Mouse (Mus musculus) brain, embryonic 14.5 days (tissue): ENCODE results near the gene Sipa1l3.

ENCODE experiments used
- CTCF ChIP-seq: fragments of 200-500 bp; IDR thresholded peaks from 2 replicates; pipeline ENCODE4 v1.5.1; 2012; ENCODE audit warnings: inconsistent platforms, mild to moderate bottlenecking, moderate library complexity, borderline replicate concordance; ENCODE audit not compliant: insufficient read depth, insufficient read length; ENCODE audit errors: extremely low read depth
- POLR2A ChIP-seq: fragments of 200-500 bp; IDR thresholded peaks from 2 replicates; pipeline ENCODE4 v1.6.1; 2012; ENCODE audit warnings: mild to moderate bottlenecking, inconsistent platforms, borderline replicate concordance; ENCODE audit not compliant: poor library complexity, insufficient read depth, insufficient read length, severe bottlenecking; ENCODE audit errors: extremely low read depth

DNA sequence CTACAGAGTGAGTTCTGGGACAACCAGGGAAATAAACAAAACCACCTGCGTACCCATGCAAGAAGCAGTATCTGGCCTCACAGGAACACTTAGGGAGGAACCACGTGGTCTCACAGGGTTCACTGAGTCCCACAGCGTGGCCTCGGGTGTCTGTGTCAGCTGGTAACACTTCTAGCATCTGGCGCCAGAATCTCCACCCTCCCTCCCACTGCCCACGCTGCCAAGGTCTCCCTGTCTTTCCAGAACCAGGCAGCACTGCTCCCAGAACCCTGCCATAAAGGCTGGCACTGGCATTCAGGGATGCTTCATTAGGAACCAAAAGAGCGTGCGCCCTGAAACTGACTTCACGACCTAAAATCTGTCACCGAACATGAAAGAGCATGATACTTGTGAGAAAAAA lies 84.7 kb downstream of the Sipa1l3 start:
- TF ChIP-seq POLR2A (no peak), CTCF (no peak)
